Mouse (Mus musculus) monocyte, adult 2 months (primary cell): ENCODE results near the gene Drap1.

Experiments used
- DNase-seq, 2 experiments: peaks; one replicate each; pipeline ENCODE4 v3.0.0; 2022; ENCODE audit warnings: low spot score in 2 of 2, low read depth in 1 of 2

The Drap1 gene

DNA sequence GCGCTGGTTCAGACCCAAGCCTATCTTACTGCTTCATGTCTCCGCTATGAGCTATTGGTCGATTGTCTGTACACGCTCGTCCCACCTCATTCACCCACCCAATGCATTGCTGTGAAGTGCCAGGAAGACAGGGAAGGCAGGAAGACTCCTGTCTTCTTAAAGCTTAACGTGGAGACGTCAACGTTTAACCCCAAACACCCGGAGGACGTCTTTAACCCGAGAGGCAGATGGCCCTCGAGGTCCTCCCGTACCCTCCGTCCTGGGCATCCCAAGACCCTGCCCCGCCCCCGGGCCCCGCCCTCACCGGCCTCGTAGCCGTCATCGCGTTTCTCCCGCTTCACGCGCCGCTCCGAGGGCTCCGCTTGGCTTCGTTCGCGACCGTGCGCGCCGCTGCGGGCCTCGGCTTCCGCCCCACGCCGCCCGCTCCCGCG is 36.8 kb downstream of the Drap1 start:
- DNase-seq, result no peak

GRCm38 (mm10) chr19:5384715-5385114 is 40.1 kb downstream of the Drap1 start:
- DNase-seq, result no peak

DNA sequence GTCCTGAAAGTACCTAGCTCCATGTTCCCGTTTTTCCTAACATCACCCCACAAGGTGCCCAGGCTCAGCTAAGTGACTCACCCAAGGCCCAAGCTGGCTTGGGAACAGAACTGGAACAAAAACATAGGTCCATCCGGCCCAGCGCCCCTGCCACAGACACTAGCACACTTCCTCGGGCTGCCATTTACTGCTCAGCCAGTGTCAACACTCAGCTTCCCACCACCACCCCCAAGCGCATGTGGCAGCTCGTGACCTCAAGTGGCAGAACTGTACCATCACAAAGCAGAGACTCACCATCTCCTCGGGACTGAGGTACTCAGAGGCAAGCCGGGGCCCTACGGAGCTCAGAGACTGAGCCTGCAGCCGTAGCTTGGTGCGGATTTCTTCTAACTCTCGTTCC is 41.5 kb downstream of the Drap1 start:
- no peak for DNase-seq

GRCm38 (mm10) chr19:5377446-5377845 is 47.3 kb downstream of the Drap1 start:
- DNase-seq, result no peak

DNA sequence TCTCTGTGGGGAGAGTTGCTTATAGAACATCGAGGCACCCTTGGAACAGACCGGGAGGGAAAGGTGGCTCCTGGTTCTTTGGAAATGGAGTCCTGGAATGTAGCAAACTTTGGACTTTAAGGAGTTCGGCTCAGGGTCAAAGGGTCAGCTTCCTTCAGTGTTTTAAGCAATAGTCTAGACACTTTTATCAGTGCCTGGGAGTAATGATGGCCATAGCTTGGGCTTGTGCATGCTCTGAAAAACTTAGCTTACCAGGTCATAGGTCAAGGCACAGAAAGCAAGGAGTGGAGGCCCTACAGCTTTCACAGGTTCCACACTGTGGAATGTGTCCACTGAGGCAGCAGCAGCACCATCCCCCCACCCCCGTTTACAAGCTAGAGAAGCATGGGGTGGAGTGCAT is 50.0 kb downstream of the Drap1 start:
- DNase-seq, result no peak

- DNase-seq, result no peak
Measured at GRCm38 (mm10) chr19:5374177-5374576, 50.6 kb downstream of the Drap1 start.
